Mouse (Mus musculus): ENCODE data around the gene Xpnpep2.

DNA sequence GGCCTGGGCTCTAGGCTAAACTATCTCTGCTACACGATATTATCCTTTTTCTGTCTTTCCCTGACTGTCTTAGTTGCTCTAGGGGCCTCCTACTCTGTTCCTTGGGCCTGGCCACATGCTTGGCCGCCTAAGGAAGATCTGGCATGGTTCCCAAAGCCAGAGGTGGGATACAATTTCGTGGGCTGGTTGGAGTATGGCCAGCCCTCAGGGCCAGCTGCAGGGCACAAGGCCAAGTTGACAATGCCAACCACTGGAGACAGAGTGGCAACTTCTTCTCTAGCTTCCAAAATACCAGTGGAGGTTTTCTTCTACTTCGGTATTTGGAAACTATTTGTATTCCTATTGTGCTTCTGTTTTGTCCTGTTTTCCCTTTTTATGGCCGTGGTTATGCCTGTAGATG lies 26.2 kb upstream of the Xpnpep2 start:
- no peak for TF ChIP-seq CTCF (IDR thresholded peaks at IDR 0.05; ENCODE audit: borderline replicate concordance, control insufficient read depth, extremely low read depth, insufficient read depth, low read length, poor library complexity)
- no peak for TF ChIP-seq POLR2A (IDR thresholded peaks at IDR 0.05; ENCODE audit: control insufficient read depth, extremely low read depth, insufficient read depth, low read length, poor library complexity)

All from thymus, adult 2 months (tissue).